Mouse (Mus musculus): ENCODE measurements around the gene Tex30. TPM values are rescaled to one million over a fixed set of nuclear protein-coding genes. Genes with fewer than 3 reads are reported as not detected.

The Tex30 gene
- total and polyA plus RNA-seq, 2 experiments from 2014 or later = 15.2 to 36.0 TPM

DNA sequence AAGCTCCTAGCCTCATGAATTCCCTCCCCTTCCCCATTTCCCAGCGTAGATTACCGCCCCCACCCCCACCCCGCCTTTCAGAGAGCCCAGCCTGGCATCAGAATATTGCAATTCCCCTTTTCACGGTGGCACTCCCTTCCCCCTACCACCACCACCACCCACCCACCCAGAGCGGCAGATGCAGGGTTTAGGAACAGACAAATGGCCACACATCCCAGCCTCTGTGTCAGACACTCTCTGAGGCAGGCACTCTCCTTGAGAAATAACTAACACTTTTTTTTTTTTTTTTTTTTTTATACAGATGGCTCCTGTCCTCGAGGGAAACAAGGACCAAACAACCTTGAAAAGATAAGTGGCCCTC, 59.7 kb downstream of the Tex30 start:
- Histone ChIP-seq H3K27me3 (ENCODE audit: insufficient read depth, low read length) (no peaks in the 10 kb centered on the region), H3K9me3 (ENCODE audit: low read length) (no peaks in the 10 kb centered on the region), H3K4me3 (ENCODE audit: low read depth, low read length) (peak overlapping the region; percentile 44), H3K4me2 (ENCODE audit: low read depth) (peak overlapping the region; percentile 55), H3K27ac (ENCODE audit: low read depth, low read length) (peak overlapping the region; percentile 29; the same call in 1 of the 2 replicates), H3K36me3 (ENCODE audit: insufficient read depth) (no peaks in the 10 kb centered on the region), H3K4me1 (ENCODE audit: insufficient read depth) (no peaks in the 10 kb centered on the region), H3K9ac (peak overlapping the region; percentile 63)
- ATAC-seq (peak; percentile 82), DNase-seq (no peak)
- no peak for TF ChIP-seq CTCF (IDR thresholded peaks at IDR 0.05; ENCODE audit: low read depth)
- 3% methylated on average over 6 of the region's 6 CpGs for WGBS

DNA sequence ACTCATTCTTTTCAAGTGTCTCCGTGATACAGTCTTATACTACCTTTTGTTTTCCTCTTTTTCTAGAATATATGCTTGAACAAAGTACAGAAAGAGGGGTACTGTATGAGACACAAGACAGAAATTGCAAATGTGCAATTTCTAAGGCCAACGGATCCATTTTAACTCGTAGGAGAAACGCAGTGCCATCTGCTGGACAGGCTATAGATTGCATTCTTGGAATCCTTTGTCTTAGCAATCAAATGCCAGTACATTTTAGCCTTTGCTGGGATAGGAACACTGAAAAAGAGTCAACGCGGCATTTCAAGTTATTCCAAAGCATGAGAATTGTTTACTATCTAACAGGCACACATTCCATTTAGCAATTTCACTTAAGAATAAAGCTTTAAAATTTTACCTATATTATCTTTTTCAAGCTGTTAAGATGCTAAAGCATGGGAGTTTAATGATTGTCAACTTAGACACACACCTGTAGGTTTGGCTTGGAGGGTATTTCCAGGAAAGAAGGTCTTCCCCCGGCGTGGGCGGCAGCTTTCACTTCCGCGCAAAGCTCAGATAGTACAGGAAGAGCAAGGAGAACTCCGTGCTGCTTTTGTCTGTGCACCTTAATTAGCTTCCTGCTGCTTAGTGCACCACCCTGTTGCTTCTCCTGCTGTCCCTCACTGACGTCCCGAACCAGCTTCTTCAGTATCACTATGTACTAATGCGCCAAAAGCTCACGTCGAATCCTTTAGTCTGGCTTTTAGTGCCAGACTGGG, 60.3 kb downstream of the Tex30 start:
- peak overlapping the region; percentile 44 for H3K4me3 ChIP-seq (ENCODE audit: low read depth, low read length)
- no peaks in the 10 kb centered on the region for H3K27me3 ChIP-seq (ENCODE audit: insufficient read depth, low read length)
- WGBS = under 1% methylated on average over 17 of the region's 17 CpGs
- DNase-seq = peak; percentile 88
- peak; percentile 88 for TF ChIP-seq CTCF (IDR thresholded peaks at IDR 0.05; ENCODE audit: low read depth)
- H3K9ac ChIP-seq = peak overlapping the region; percentile 63
- no peaks in the 10 kb centered on the region for H3K9me3 ChIP-seq (ENCODE audit: low read length)
- H3K4me1 ChIP-seq (ENCODE audit: insufficient read depth) = no peaks in the 10 kb centered on the region
- no peaks in the 10 kb centered on the region for H3K36me3 ChIP-seq (ENCODE audit: insufficient read depth)
- H3K27ac ChIP-seq (ENCODE audit: low read depth, low read length) = peak overlapping the region; percentile 29; the same call in 1 of the 2 replicates
- H3K4me2 ChIP-seq (ENCODE audit: low read depth) = peak overlapping the region; percentile 55
- ATAC-seq = peak; percentile 91

Other genes starting within 250 kb of the Tex30 start
- 38.9 and 54.2 TPM in 2 replicates for gene Tpp2, start 168.8 kb downstream of the Tex30 start, total RNA-seq (2014; rRNA removed)
- gene Tpp2, start 168.8 kb downstream of the Tex30 start, polyA plus RNA-seq (2015; fragmentation: Nextera tagmentation; extraction: Ambion mirVana) = 30.0 and 50.6 TPM in 2 replicates
- 1.2 and 2.3 TPM in 2 replicates for gene Mettl21c, start 82.4 kb downstream of the Tex30 start, total RNA-seq (2014; rRNA removed)
- 1.8 and 2.5 TPM in 2 replicates for gene Mettl21c, start 82.4 kb downstream of the Tex30 start, polyA plus RNA-seq (2015; fragmentation: Nextera tagmentation; extraction: Ambion mirVana)
- gene Gm8251, start 40.5 kb downstream of the Tex30 start, total RNA-seq (2014; rRNA removed) = 0.05 TPM in 1 of 2 replicates, not detected in the other
- not detected in 2 replicates for gene Gm8251, start 40.5 kb downstream of the Tex30 start, polyA plus RNA-seq (2015; fragmentation: Nextera tagmentation; extraction: Ambion mirVana)
- gene Kdelc1, start 16.4 kb upstream of the Tex30 start, total RNA-seq (2014; rRNA removed) = 10.5 and 10.6 TPM in 2 replicates
- gene Kdelc1, start 16.4 kb upstream of the Tex30 start, polyA plus RNA-seq (2015; fragmentation: Nextera tagmentation; extraction: Ambion mirVana) = 12.7 and 14.2 TPM in 2 replicates
- 39.9 and 40.1 TPM in 2 replicates for gene Bivm, start 16.5 kb upstream of the Tex30 start, total RNA-seq (2014; rRNA removed)
- 16.9 and 22.5 TPM in 2 replicates for gene Bivm, start 16.5 kb upstream of the Tex30 start, polyA plus RNA-seq (2015; fragmentation: Nextera tagmentation; extraction: Ambion mirVana)
- gene Ercc5, start 45.3 kb upstream of the Tex30 start, total RNA-seq (2014; rRNA removed) = 25.2 and 28.0 TPM in 2 replicates
- 19.1 and 20.2 TPM in 2 replicates for gene Ercc5, start 45.3 kb upstream of the Tex30 start, polyA plus RNA-seq (2015; fragmentation: Nextera tagmentation; extraction: Ambion mirVana)
- gene Mettl21e, start 116.5 kb upstream of the Tex30 start, total RNA-seq (2014; rRNA removed) = not detected in 2 replicates
- not detected in 2 replicates for gene Mettl21e, start 116.5 kb upstream of the Tex30 start, polyA plus RNA-seq (2015; fragmentation: Nextera tagmentation; extraction: Ambion mirVana)

Data from forebrain, postnatal 0 days (tissue).